Mouse (Mus musculus) lung, postnatal 25 days (tissue): Measurements from ENCODE around the gene Pgbd1.
"Not testable (repeated sequence)": the region's sequence is repeated elsewhere in the genome, so short reads cannot be mapped to it uniquely, and the experiment has no call there.

Source experiments
- DNase-seq: peaks from one replicate; pipeline ENCODE4 v3.0.0; 2022; ENCODE audit warnings: low spot score

The Pgbd1 gene

DNA sequence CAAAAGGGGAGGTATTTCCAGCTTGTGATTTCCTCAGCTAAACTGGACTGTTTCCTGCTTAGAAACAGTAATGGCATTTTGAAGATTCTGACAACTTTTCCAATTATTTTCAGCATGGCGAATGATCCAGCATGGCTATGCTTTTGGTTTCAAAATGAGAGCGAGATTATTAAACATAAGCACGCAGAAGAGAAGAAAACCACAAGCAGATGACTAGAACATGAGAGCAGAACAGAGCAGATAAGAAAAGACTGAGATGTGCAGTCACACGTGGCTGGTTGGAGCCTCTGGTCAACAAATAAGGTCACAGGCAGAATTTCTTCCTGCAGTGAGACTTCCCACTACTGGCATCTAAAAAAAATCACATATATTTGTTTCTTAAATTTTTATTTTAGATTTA lies 25.6 kb downstream of the Pgbd1 start:
- no peak for DNase-seq

DNA sequence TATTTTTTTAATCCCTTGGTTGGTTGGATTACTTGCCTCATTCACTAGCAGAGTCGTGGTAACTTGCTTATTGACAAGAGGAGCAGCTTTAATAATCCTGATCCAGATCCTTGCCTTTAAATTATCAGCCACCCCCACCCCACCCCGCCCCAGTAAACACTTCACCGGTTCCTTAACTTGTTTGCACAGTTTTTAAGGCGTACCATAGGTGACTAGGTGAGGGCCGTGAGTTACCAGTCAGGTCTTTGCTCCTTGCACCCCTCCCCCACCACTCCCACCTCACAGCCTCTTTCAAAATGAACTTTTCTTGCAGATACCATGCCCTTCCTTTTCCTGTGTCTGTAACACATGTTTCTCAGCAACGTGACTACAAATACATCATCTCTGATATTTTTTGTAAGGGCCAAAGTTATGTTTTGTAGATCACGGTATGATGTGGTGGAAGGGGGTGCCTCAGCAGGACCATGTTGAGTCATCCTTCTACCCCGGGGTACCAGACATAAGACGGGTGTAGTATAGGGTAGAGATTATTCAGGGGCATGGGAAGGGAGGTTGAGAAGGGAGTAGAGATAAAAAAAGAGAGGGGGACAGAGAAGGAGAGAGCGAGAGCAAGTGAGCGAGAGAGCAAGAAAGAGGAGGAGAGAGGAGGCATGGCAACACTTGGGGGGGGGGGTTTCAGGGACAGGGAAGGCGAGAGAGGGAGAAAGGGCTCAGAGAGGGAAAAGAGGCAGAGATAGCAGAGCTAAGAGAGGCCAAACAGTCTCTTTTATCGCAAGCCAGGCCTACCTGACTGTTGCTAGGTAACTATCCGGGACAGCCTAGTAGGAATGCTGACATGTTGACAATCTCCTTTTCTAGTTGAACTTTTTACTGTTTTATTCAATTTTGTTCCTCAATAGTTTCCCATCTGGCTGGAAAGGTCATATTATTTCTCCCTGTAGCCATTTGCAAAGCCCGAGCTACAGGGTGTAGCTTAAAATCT lies 26.3 kb downstream of the Pgbd1 start:
- DNase-seq: peak; percentile 31

DNA sequence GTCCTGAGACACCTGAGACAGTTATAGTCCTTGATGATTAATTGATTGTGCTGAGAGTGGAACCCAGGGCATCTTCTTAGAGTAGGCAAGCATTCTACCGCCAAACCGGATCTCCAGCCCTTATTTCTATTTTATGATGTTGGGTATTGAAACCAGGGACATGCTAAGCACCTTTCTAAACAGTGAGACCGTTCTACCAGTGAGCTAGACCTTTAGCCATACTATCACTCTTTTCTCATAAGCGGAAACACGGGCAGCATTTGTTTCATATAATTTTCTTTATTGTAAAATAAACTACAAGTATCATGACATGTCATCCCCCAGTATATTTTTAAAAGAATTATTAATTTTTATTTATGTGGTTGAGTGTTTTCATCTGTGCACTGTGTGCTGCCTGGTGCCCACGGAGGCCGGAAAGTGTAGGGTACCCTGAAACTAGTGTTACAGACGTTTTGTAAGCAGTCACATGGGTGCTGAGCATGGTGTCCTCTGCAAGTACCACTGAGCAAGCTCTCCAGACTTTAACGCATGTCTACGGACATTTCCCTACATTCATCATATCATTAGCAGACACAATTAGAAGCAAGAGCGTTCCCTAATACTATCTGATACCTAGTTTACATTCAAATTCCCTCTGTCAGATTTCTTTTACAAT lies 31.9 kb downstream of the Pgbd1 start:
- no peak for DNase-seq

DNA sequence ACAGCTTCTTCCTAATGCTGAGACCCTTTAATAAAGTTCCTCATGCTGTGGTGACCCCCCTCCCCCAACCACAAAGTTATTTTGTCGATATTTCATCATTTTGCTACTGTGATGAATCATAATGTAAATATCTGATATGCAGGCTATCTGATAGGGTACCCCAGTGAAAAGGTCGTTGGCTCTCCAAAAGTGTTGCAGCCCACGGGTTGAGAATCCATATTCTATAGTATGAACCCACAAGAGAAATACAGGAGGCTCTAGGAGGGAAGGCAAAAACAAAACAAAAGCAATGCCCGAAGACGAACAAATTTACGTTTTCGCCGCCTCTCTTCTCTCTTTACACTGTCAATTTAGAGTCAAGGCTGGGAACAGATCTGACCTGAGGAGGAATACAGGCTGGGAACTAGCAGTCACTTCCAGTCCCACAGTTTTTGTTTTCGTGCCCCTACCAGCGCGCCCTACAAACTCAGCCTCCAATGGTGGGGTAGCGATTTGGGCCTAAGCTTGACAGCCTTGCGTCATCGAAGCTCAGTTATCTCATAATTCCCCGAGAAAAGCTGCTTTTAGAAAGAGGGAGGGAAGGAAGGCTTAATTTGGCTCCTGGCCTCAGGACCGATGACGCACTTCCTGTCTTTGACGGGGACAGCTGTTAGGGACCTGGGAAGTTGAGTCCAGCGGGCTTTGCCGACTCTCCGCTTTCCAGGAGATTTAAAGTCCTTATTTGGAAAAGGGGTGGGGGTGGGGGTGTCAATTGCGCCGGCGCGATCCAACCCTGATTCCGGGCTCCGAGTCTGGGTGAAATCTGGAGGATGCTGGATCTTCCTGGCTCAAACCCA lies 32.7 kb downstream of the Pgbd1 start:
- peak; percentile 89 for DNase-seq

DNA sequence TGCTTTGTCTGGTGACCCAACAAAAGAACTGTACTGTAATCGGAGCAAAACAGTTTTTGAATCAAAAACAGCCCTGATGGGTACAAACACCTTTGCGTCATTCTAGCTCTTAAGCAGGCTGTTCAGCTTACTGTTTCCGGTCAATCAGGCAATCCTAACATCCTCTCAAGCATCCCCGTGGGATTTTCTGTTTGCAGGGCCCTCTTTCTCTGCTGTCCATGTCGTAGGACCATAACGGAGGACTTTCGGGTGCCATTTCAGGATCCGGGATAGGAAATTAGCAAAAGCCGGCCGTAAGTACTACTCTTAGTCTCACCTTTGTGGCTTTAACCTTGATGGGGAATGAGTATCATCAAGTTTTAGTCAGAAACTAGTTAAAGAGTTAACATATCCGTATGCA lies 33.5 kb downstream of the Pgbd1 start:
- no peak for DNase-seq

DNA sequence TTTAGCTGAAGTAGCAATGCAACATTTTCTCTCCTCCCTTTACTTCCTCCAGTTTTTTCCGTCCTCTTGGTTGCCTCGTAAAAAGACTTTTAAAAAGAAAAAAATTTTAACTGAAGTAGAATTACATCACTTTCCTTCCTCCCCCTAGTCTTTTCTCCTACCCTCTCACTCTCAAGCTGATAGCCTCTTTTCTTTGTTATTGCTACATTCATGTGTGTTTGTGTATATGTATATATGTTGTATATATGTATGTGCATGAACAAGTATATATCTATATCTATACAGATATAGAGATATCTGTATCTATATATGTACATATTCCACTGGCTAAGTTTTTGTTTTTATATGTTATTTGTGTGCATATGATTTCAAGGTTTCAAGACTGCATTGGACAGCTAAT lies 38.0 kb downstream of the Pgbd1 start:
- no peak for DNase-seq

DNA sequence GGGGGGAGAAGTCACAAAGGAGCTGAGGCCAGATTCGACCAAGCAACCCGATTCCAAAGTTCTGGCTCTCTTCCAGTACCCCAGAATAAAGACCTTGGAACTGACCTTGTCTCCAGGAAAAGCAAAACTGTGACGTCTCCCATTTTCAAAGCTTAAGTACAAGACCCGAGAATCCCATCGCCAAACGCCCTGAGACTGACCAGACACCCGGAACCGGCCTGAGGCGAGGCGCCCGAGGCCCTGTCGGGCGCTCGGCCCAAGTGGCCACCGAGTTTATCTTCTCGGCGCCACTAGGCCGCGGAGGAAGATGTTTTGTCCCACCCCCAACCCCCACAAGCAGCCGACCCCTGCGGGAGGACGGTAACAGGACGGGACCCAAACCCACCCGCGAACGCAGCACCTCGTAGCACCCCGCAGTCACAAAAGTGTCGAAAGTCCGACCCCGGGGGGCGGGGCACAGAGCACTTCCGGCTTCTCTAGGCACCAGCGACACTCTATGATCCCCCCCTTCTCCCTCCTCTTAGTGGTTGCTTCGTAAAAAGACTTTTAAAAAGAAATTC lies 38.5 kb downstream of the Pgbd1 start, which contains the start of gene Zkscan3:
Zkscan3 (minus strand) TSS at position 469 of the 560 bp plus-strand sequence.
- peak; percentile 84 for DNase-seq

DNA sequence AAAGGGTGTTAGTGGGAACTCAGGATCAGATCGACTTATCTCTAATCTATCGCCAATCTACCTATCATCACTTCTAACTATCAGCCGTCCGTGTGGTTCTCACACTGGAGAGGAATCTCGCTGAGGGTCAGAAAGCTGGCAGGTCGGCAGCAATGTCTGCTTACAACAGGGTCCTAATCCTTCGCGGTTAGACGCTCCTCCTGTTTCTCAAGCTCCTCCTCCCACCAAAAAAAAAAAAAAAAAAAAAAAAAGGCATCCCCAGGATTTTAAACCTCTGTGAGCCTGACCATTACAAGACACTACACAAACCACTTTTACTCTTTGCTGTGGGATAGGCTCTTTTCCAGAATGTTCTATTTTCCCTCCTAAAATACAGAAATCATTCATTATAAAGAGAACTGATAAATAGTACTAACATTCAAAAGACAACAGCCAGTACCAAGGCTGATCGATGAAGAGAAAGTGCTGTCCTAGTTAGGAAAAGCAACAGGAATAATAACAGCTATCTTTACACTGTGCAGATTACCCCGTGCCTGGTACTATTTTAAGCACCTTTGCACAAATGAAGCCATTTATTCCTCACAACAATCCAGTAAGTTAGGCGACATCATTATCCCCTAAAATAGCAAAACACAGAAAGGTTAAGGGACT lies 39.1 kb downstream of the Pgbd1 start:
- no peak for DNase-seq

DNA sequence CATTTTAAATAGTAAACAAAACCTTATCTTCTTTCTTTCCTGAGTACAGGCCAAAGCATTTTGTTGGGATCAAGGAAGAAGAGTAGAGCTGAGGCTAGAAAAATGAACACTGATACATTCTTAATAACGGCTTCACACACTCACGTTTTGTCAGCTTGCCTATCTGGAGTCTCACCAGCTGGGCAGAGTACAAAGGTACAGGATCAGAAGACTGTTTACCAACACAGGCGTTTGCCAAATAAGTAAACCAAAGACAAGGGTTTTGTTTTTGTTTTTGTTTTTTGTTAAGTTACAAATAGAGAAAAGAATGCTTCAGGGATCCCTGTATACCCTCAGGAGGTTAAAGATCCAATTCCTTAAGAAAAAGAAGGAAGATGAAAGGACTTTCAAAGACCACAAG lies 39.7 kb downstream of the Pgbd1 start:
- DNase-seq: no peak

DNA sequence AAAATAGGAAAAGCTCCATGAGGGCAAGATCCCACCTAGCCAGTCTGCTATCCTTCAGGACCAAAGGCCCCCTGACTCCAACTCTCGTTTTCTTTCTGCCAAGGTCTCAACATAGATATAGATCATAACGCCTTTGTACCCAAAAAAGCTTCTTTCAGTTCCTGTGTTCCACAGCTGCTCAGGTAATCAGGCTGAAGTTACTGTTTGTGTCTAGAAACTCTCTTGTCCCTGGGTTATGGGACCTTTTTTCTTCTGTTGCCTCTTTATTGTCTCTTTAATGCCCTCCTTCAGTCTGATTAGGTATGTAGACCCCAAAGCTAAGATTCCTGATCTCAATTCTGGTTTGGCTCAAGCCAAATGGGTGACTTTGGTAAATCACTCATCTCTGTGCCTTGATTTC lies 43.4 kb downstream of the Pgbd1 start:
- DNase-seq: no peak

DNA sequence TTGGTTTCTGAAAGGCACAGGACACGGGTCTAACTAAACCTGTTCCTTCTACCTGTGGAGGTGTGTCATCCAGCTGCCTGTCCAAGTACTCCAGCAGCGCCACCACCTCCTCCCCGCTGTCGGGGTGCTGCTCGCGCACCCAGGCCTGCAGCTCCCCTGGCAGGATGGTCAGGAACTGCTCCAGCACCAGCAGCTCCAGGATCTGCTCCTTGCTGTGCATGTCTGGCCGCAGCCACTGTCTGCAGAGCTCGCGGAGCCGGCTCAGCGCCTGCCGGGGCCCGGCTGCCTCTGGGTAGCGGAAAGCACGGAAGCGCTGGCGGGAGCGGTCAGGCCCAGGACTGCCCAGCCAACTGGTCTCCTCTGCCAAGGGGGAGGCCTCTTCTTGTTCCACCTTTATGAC lies 44.8 kb downstream of the Pgbd1 start:
- not testable (repeated sequence) for DNase-seq

DNA sequence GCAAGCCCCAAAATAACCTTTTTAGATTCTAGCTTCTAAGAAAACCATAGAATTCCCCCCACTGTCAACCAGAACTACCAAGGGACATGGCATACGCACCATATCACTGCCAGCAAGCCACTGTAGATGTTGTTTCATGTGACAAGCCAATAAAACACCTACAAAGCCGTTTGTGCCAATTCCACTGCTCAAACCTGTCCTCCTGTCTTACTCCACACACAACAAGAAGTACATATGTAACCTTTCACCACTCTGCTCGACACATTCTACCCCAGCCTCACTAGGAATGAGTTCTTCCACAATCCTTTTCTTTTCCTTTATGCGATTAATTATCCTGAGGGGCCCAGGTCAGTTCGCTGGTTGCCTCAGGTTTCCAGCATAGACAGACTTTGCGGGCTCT lies 45.2 kb downstream of the Pgbd1 start:
- no peak for DNase-seq

DNA sequence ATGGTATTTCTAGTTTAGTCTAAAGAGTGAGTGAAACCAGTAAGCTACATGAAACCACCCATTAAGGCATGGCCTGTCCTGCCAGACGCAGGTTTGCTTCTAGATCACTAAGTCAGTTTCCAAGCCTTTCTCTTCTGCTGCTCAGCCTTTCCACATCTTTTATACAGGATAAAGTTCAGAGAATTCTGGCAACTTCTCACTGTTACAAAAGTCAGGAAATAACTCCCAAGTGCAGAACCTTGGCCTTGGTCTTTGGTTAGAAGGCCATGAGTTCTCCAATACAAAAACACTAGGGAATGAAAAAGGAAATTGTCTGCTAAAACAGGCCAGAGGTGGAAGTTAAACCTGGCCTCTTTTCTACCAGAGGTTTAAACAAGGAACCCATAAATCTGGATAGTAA lies 45.6 kb downstream of the Pgbd1 start:
- no peak for DNase-seq

DNA sequence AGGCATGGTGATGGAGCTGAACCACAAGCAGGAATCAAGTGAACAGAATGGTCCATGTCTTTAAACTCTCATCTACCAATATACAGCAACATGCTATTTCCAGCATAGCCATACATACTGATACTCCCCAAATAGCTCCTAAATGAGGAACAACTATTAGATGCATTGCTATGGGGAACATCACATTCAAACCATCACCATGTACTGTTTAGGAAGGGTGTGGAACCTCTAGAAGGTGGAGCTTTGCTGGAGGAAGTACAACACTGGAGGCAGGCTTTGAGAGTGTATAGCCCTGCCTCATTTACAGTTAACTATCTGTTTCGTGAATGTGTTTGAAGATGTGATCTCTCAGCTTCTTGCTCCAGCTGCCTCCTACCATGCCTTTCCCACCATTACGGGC lies 63.1 kb downstream of the Pgbd1 start:
- no peak for DNase-seq

DNA sequence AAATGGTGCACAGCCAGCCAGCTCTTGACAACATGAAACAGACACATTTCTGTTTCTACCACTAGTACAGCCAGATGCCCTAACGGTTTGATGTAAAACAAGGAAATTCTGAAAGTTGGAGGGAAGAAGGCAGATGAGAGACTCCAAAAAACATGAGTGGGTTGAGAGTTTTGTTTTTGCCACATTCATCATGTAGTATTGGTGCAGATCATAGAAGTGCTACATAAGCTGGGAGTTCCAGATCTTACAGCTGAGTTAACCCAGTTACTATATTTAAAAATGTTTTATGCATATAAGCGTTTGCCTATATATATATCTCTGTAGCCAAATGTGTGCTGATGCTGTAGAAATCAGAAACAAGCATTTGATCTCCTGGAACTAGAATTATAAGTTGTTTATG lies 68.2 kb downstream of the Pgbd1 start:
- no peak for DNase-seq
